ENCODE assay signal across 23 mouse cellular contexts in genomic region chr7:79906914-79907313, GRCm38 (mm10). TPM values are rescaled to one million over a fixed set of nuclear protein-coding genes. Genes with fewer than 3 reads are reported as not detected.
"Had no signal": no experiment of that assay in that cellular context is flagged by ENCODE, and none has a peak within 500 bp of the region (broad histone marks: within the 10 kb centered on the region; RNA-seq: fewer than 3 reads in every experiment).

No protein-coding gene starts in this region.

- ATAC-seq: hindbrain, embryonic 16.5 days; inflammation-experienced regulatory T-cells, adult 6 months; intestine, embryonic 15.5 days; intestine, postnatal 0 days had no signal

- H3K9me3 ChIP-seq: heart, embryonic 10.5 days; heart, embryonic 12.5 days; hindbrain, embryonic 10.5 days; hindbrain, embryonic 12.5 days; intestine, embryonic 15.5 days; limb, embryonic 13.5 days; limb, embryonic 15.5 days had no signal

- H3K4me1 ChIP-seq: hindbrain, embryonic 10.5 days; hindbrain, embryonic 12.5 days; intestine, embryonic 15.5 days; limb, embryonic 13.5 days; limb, embryonic 15.5 days had no signal

- DNase-seq: gastrocnemius, postnatal 10 days; kidney, adult 18-20 months; kidney, adult 8-10 months; kidney, postnatal 10 days; kidney, postnatal 25 days; layer of hippocampus, adult 9-11 months; layer of hippocampus, postnatal 36 days; left cerebral cortex, postnatal 4 days had no signal

- H3K4me3 ChIP-seq: heart, embryonic 10.5 days; heart, embryonic 12.5 days; hindbrain, embryonic 10.5 days; hindbrain, embryonic 12.5 days; intestine, embryonic 15.5 days; layer of hippocampus, adult 2 months; limb, embryonic 13.5 days; limb, embryonic 15.5 days had no signal

- H3K9ac ChIP-seq: heart, embryonic 12.5 days; hindbrain, embryonic 12.5 days; hindbrain, embryonic 14.5 days; intestine, embryonic 15.5 days; limb, embryonic 13.5 days; limb, embryonic 15.5 days; liver, embryonic 14.5 days had no signal

- H3K27me3 ChIP-seq: heart, embryonic 12.5 days; hindbrain, embryonic 12.5 days; intestine, embryonic 15.5 days; limb, embryonic 13.5 days; limb, embryonic 15.5 days had no signal

- H3K27ac ChIP-seq: heart, embryonic 10.5 days; hindbrain, embryonic 10.5 days; hindbrain, embryonic 12.5 days; hindbrain, embryonic 14.5 days; intestine, embryonic 15.5 days; layer of hippocampus, adult 2 months; limb, embryonic 13.5 days; limb, embryonic 15.5 days; liver, embryonic 14.5 days had no signal

- H3K4me2 ChIP-seq: heart, embryonic 12.5 days; hindbrain, embryonic 12.5 days; hindbrain, embryonic 14.5 days; intestine, embryonic 15.5 days; limb, embryonic 13.5 days; limb, embryonic 15.5 days; liver, embryonic 11.5 days had no signal

RNA-seq across cellular contexts. Expression of gene Anpep, which starts 46.1 kb away (rescaled TPM):
- total RNA-seq: granulocyte monocyte progenitor cell, adult 5-6 weeks had no signal
